Mouse (Mus musculus) urinary bladder, postnatal 25 days (tissue): Measurements from ENCODE around the gene Ccdc69.
"Not testable (repeated sequence)": the region's sequence is repeated elsewhere in the genome, so short reads cannot be mapped to it uniquely, and the experiment has no call there.

Experiments
- DNase-seq: peaks from one replicate; pipeline ENCODE4 v3.0.0; 2022; ENCODE audit warnings: low spot score

Ccdc69 gene

GRCm38 (mm10) chr11:55077331-55078231 lies at the start of gene Ccdc69:
Ccdc69 (minus strand) TSS chr11:55078131.
- peak; percentile 52 for DNase-seq

GRCm38 (mm10) chr11:55126663-55127062 lies 48.7 kb upstream of the Ccdc69 start:
- DNase-seq, result no peak

- DNase-seq, result no peak
Measured at GRCm38 (mm10) chr11:55121430-55121829, 43.5 kb upstream of the Ccdc69 start.

- DNase-seq, result no peak
Measured at GRCm38 (mm10) chr11:55120821-55121271, 42.9 kb upstream of the Ccdc69 start.

- no peak for DNase-seq
Measured at GRCm38 (mm10) chr11:55120279-55120678, 42.3 kb upstream of the Ccdc69 start.

- no peak for DNase-seq
Measured at GRCm38 (mm10) chr11:55117031-55117430, 39.1 kb upstream of the Ccdc69 start.

- DNase-seq, result no peak
Measured at GRCm38 (mm10) chr11:55116004-55116403, 38.1 kb upstream of the Ccdc69 start.

- no peak for DNase-seq
Measured at GRCm38 (mm10) chr11:55114291-55114690, 36.4 kb upstream of the Ccdc69 start.

GRCm38 (mm10) chr11:55113861-55114250 lies 35.9 kb upstream of the Ccdc69 start:
- DNase-seq, result not testable (repeated sequence)

- DNase-seq, result no peak
Measured at GRCm38 (mm10) chr11:55113209-55113860, 35.4 kb upstream of the Ccdc69 start.

- no peak for DNase-seq
Measured at GRCm38 (mm10) chr11:55110566-55111169, 32.7 kb upstream of the Ccdc69 start.

- DNase-seq, result no peak
Measured at GRCm38 (mm10) chr11:55109521-55110300, 31.8 kb upstream of the Ccdc69 start.

GRCm38 (mm10) chr11:55106636-55107035 lies 28.7 kb upstream of the Ccdc69 start:
- no peak for DNase-seq

- DNase-seq, result no peak
Measured at GRCm38 (mm10) chr11:55105389-55105788, 27.5 kb upstream of the Ccdc69 start.

GRCm38 (mm10) chr11:55103229-55103628 lies 25.3 kb upstream of the Ccdc69 start:
- no peak for DNase-seq

- no peak for DNase-seq
Measured at GRCm38 (mm10) chr11:55102015-55102414, 24.1 kb upstream of the Ccdc69 start.

GRCm38 (mm10) chr11:55099868-55100267 lies 21.9 kb upstream of the Ccdc69 start:
- DNase-seq, result no peak

- DNase-seq, result no peak
Measured at GRCm38 (mm10) chr11:55099019-55099771, 21.3 kb upstream of the Ccdc69 start.

- DNase-seq, result no peak
Measured at GRCm38 (mm10) chr11:55098189-55098915, 20.4 kb upstream of the Ccdc69 start.

- peak; percentile 87 for DNase-seq
Measured at GRCm38 (mm10) chr11:55097463-55098188, 19.7 kb upstream of the Ccdc69 start, which contains the start of gene Gm2a. Gm2a (plus strand) TSS chr11:55098115.
